In the genomic region with DNA sequence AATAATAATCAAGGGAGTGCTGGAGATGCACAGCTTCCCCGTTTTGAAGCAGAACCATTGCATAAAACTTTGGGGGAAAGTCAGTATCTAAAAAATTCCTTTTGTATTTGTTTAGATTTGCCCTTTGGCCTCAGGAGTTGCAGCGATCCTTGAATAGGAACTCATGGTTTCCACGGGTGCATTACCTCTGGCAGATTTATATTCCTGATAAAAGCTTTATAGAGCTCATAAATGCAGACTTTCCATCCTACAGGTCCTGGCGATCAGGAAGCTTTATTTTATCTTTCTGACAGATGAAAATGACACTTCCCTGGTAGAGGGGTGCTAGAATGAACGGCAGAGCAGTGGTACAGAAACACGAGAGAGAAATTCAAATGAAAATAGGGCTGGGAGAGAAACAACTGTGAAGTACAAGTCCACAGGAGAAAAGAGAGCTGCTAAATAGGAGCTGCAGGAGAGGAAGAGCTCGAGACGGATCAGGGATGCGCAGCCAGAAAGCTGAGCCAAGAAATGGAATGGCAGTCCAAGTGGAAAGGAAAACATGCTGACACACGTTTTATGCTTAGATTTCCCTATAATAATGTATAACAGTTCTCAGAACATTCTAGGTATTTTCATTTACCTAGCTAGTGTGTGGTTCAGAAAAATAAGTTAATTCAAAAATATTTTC, we compare ENCODE assay signal across 16 mouse cellular contexts.
DNase-seq lines count a peak whose midpoint lies in the region; ATAC-seq and TF ChIP-seq lines count a peak whose summit lies in the region.
"Had no signal": no experiment of that assay in that cellular context is flagged by ENCODE, and none has a peak within 500 bp of the region (broad histone marks: within the 10 kb centered on the region; RNA-seq: fewer than 3 reads in every experiment).

No protein-coding gene starts in this region.

- H3K4me3 ChIP-seq in hindbrain, embryonic 15.5 days, result no peak overlapping the region
- H3K4me3 ChIP-seq in hindbrain, embryonic 12.5 days, result no peak overlapping the region
- no peak overlapping the region for H3K4me3 ChIP-seq in neural tube, embryonic 13.5 days
- no peak overlapping the region for H3K4me3 ChIP-seq in lung, adult 2 months (replicated peaks; ENCODE audit: extremely low read depth, low read depth, low read length)
- H3K4me3 ChIP-seq: heart, embryonic 15.5 days had no signal

- no peak for DNase-seq in neural tube, embryonic 10.5 days (ENCODE audit: extremely low spot score, low spot score)
- peak; percentile 51 for DNase-seq in cerebellum, adult 9-11 months
- DNase-seq in adrenal gland, postnatal 36 days, result no peak
- DNase-seq in lung, adult 2 months, result no peak
- DNase-seq: adrenal gland, postnatal 14 days; gastrocnemius, postnatal 36 days; liver; lung, embryonic 14.5 days; right cerebral cortex, postnatal 14 days; thymus, adult 18-20 months had no signal

- no peaks in the 10 kb centered on the region for H3K9me3 ChIP-seq in hindbrain, embryonic 15.5 days
- no peaks in the 10 kb centered on the region for H3K9me3 ChIP-seq in hindbrain, embryonic 12.5 days (replicated peaks)
- no peaks in the 10 kb centered on the region for H3K9me3 ChIP-seq in neural tube, embryonic 13.5 days
- H3K9me3 ChIP-seq: heart, embryonic 15.5 days had no signal

- H3K27me3 ChIP-seq in hindbrain, embryonic 15.5 days, result no peaks in the 10 kb centered on the region
- no peaks in the 10 kb centered on the region for H3K27me3 ChIP-seq in hindbrain, embryonic 12.5 days
- H3K27me3 ChIP-seq in neural tube, embryonic 13.5 days, result no peaks in the 10 kb centered on the region
- H3K27me3 ChIP-seq: heart, embryonic 15.5 days had no signal

- H3K36me3 ChIP-seq in hindbrain, embryonic 15.5 days, result no peaks in the 10 kb centered on the region
- no peaks in the 10 kb centered on the region for H3K36me3 ChIP-seq in hindbrain, embryonic 12.5 days
- no peaks in the 10 kb centered on the region for H3K36me3 ChIP-seq in neural tube, embryonic 13.5 days
- H3K36me3 ChIP-seq: heart, embryonic 15.5 days had no signal

- TF ChIP-seq POLR2A in lung, adult 2 months (IDR thresholded peaks at IDR 0.05; ENCODE audit: borderline replicate concordance, extremely low read depth, low read depth, low read length), result no peak

- no peak overlapping the region for H3K4me2 ChIP-seq in hindbrain, embryonic 15.5 days
- H3K4me2 ChIP-seq in hindbrain, embryonic 12.5 days (replicated peaks), result no peak overlapping the region
- 0 out of 2 replicates have a peak overlapping the region, but pooled peaks have one; percentile 9 for H3K4me2 ChIP-seq in neural tube, embryonic 13.5 days
- H3K4me2 ChIP-seq: heart, embryonic 15.5 days; lung, embryonic 14.5 days had no signal

- peak overlapping the region; percentile 34; the same call in 1 of the 2 replicates for H3K27ac ChIP-seq in hindbrain, embryonic 15.5 days (replicated peaks)
- no peak overlapping the region for H3K27ac ChIP-seq in hindbrain, embryonic 12.5 days
- H3K27ac ChIP-seq in neural tube, embryonic 13.5 days (replicated peaks), result peak overlapping the region; percentile 33; the same call in 1 of the 2 replicates
- H3K27ac ChIP-seq: heart, embryonic 15.5 days; kidney, postnatal 0 days had no signal

- H3K9ac ChIP-seq in hindbrain, embryonic 15.5 days, result no peak overlapping the region
- no peak overlapping the region for H3K9ac ChIP-seq in hindbrain, embryonic 12.5 days
- no peak overlapping the region for H3K9ac ChIP-seq in neural tube, embryonic 13.5 days
- H3K9ac ChIP-seq: heart, embryonic 15.5 days; lung, embryonic 14.5 days had no signal

- no peak for ATAC-seq in hindbrain, embryonic 15.5 days (ENCODE audit: low FRiP score, low read depth)
- no peak for ATAC-seq in hindbrain, embryonic 12.5 days (ENCODE audit: low FRiP score)
- ATAC-seq in neural tube, embryonic 13.5 days (ENCODE audit: low read depth), result no peak
- ATAC-seq: CD4-positive, CD25-positive, alpha-beta regulatory T cell, adult 4 months had no signal

- WGBS in hindbrain, embryonic 15.5 days, result 51% methylated on average over 10 of the region's 10 CpGs
- 62% methylated on average over 10 of the region's 10 CpGs for WGBS in hindbrain, embryonic 12.5 days
- 32% methylated on average over 10 of the region's 10 CpGs for WGBS in neural tube, embryonic 13.5 days
- WGBS in lung, adult 2 months, result 46% methylated on average over 10 of the region's 10 CpGs

- no peak for TF ChIP-seq CTCF in lung, adult 2 months (IDR thresholded peaks at IDR 0.05; ENCODE audit: insufficient read depth, low read length)

- 0 out of 2 replicates have a peak, but pooled peaks cover 3% of the 10 kb centered on the region for H3K4me1 ChIP-seq in hindbrain, embryonic 15.5 days (replicated peaks)
- H3K4me1 ChIP-seq in hindbrain, embryonic 12.5 days, result no peaks in the 10 kb centered on the region
- H3K4me1 ChIP-seq in neural tube, embryonic 13.5 days (replicated peaks), result peaks cover 5% of the 10 kb centered on the region; the same call in 1 of the 2 replicates
- H3K4me1 ChIP-seq in lung, adult 2 months (ENCODE audit: control insufficient read depth, insufficient read depth, low read length), result no peaks in the 10 kb centered on the region
- H3K4me1 ChIP-seq: heart, embryonic 15.5 days had no signal
